Mouse (Mus musculus) left cerebral cortex, adult 18-20 months (tissue): Measurements from ENCODE around the gene Csmd2. TPM values are rescaled to one million over a fixed set of nuclear protein-coding genes. Genes with fewer than 3 reads are reported as not detected.
A peak's percentile ranks its signal among the peaks of the same experiment; 100 is the strongest.
"Not testable (repeated sequence)": the region's sequence is repeated elsewhere in the genome, so short reads cannot be mapped to it uniquely, and the experiment has no call there.

Experiments
- DNase-seq, 2 experiments: peaks; one replicate each; pipeline ENCODE4 v3.0.0; 2021 to 2022; ENCODE audit warnings: low spot score in 2 of 2, mixed read lengths in 1 of 2
- total RNA-seq, 2 experiments: library from RNA; stranded (reverse); gene quantifications; 2 replicates each; pipeline ENCODE4 v1.2.3; 2021

The Csmd2 gene
- total RNA-seq, 2 experiments from 2014 or later: 42.9 to 48.6 TPM

GRCm38 (mm10) chr4:128468040-128468439 is 480.4 kb downstream of the Csmd2 start:
- DNase-seq: no peak

GRCm38 (mm10) chr4:128476249-128476648 is 488.6 kb downstream of the Csmd2 start:
- peak in 1 of 2 experiments; percentile 19 for DNase-seq

DNA sequence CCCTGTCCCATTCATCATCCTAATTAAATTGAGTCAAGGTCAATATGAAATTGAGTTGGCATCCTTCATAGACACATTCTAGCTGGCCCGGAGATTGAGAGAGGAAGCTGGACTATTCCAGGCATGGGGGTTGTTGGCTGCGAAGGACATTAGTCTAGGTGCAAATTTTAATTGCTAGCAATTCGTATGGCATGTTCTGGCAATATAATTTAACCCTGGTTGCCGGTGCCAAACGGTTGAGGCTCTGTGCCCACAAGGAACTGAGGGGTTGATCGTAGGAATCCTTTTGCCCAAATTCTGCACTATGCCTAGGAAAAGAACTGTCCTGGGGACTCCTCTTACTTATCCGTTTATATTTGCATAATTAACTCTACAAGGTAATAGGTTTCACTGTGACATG is 496.2 kb downstream of the Csmd2 start:
- DNase-seq: no peak

DNA sequence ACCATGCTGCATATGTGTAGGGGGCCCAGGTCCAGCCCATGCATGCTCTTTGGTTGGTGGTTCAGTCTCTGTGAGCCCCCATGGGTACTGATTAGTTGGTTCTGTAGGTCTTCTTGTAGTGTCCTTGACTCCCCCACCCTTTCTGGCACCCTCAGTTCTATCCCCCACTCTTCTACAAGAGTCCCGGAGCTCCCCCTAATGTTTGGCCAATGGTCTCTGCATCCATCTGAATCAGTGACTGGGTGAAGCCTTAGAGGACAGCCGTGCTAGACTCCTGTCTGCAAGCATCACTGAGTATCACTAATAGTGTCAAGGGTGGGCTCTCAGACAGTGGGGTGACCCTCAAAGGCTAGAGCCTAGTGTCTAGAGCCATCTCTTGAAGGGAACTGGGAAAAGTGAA is 497.0 kb downstream of the Csmd2 start:
- no peak for DNase-seq

DNA sequence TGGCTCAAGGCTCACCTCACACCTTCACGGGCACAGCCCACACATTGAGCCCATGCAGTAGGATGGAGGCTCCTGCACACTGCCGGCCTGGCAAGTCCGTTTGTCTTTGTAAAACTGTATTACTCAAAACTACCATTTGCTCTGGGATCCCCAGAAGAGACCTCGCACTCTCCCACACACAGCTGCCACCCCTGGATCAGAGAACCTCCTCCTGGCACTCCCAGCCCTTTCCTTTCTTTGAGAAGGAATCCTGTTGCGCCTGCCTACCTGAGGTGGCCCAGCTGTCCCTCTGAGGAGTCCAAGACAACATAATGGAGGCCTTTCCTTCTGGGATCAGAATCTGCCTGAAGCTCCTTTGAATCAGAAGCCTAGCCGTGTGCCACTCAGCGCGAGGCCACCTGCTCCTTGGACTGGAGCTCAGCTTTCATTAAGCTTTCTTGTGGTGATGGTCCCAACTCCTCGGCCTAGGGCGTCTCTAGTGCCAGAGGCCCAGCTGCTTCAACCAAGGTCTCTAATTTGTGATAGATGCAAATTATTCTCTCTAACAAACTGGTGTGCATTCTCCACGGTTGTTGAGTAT is 502.0 kb downstream of the Csmd2 start:
- DNase-seq: peak; percentile 26 to 38

GRCm38 (mm10) chr4:128492055-128492454 is 504.4 kb downstream of the Csmd2 start:
- no peak for DNase-seq

DNA sequence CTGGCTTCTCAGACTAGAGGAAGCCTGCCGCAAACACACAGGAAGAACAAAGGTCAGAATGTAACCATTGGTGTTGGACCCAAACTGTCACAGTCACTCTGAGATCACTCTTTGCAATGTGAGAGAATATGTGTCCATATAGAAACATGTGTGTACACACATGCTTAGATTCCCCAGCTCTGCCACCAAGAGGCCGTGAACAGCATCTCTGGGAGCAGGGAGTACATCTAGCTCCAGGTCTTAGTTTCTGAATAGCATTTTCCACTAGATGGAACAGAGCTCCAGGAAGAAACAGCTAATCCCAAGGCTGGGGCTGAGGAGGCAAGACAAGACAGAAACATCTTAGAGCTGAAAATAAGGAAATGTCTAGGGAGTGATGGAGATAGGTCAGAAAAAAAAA is 512.3 kb downstream of the Csmd2 start:
- DNase-seq: no peak

GRCm38 (mm10) chr4:128506878-128507277 is 519.2 kb downstream of the Csmd2 start:
- DNase-seq: no peak

DNA sequence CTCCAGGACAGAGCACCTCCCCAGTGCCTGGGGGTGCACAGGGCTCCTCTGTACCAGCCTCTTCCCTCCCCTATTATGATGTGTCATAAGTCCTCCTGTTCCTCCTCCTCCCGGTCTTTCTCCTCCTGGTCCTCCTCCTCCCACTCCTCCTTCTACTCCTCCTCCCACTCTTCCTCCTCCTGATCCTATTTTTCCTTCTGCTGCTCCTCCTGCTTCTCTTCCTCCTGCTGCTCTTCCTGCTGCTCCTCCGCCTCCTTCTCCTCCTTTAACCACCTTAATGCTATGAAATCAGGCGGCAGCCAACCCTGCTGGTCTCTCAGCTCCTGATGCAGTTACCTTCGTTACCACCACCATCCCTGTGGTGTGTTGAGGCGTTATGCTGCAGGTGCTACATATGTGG is 522.2 kb downstream of the Csmd2 start:
- DNase-seq: peak; percentile 10 to 30

DNA sequence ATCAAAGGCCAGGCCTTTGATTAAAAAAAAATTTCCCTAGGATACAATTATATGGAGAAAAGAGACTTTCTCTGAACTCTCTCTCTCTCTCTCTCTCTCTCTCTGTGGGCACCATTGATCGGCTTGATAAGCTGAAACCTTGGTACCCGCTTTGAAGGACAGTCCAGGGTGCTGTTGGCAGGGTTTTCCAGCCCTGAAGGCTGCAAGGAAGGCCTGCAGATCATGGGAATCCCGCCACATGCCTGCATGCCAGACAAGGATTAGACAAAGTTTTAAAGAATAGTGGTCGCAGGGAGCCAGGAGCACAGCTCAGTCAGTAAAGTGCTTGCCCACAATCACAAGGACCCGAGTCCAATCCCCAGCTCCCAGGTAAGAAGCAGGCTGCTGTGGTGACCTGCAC is 526.8 kb downstream of the Csmd2 start:
- no peak for DNase-seq

GRCm38 (mm10) chr4:128521276-128521675 is 533.6 kb downstream of the Csmd2 start:
- no peak for DNase-seq

DNA sequence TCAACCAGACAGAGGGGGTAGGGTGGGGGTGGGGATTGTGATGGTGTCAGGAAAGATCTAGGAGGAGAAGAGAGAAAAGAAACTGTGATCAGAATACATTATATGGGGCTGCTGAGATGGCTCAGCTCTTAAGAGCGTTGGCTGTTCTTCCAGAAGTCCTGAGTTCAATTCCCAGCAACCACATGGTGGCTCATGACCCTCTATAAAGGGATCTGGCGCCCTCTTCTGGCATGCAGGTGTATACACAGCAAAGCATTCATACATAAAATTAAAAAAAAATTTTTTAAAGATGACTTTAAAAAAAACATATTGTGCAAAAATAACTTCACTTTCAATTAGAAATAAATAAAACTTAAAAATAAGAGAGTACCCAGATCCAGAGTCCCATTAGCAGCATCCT is 555.7 kb downstream of the Csmd2 start:
- peak in 1 of 2 experiments; percentile 56 for DNase-seq

DNA sequence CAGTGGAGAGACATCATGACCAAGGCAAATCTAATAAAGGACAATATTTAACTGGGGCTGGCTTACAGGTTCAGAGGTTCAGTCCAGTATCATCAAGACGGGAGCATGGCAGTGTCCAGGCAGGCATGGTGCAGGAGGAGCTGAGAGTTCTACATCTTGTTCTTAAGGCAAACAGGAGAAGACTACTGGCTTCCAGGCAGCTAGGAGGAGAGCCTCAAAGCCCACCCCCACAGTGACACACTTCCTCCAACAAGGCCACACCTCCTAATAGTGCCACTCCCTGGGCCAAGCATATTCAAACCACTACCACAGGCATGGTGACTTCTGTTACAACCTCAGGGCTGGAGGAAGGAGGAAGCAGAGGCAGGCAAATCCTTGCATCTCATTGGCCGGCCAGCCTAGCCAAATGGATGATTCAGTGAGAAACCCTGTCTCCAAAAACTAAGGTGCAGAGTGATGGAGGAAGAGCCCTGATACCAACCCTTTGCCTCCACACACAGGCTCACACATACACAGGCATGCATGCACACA is 556.4 kb downstream of the Csmd2 start:
- DNase-seq: not testable (repeated sequence)

GRCm38 (mm10) chr4:128550756-128551155 is 563.1 kb downstream of the Csmd2 start:
- DNase-seq: no peak

DNA sequence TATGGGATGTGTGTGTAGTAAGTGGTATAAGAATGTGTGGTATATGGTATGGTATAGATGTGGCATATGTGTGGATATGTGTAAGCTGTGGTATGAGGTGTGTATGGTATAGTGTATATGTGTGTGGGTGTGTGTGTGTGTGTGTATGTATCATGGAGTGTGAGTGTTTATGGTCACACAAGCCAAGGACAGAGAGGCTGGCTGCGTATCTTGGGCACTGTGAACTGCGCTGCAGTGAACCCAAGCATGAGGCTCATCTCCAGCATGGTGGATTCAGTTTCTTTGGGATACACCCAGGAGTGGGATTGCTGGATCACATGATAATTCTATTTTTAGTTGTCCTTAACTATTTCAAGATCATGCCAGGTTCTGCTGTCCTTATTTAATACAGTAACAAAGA is 566.5 kb downstream of the Csmd2 start:
- no peak for DNase-seq

DNA sequence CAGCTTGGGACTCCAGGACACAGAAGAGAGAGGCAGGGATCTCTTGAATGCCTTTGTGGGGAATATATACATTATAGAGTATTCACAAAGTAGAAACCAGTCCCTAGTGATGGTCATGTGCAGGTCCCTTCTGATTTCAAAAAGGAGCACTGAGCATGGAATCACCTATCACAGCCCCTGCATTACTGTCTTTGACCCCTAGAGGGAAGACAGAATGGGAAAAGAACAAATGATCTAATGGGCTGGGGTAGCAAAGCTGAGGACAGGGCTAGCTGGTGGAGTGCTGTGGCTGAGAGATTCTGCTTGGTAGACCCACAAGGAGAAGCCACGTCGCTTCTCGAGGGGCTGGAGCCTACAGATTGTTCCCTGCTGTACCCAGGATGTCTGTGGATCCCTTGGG is 572.7 kb downstream of the Csmd2 start:
- no peak for DNase-seq

DNA sequence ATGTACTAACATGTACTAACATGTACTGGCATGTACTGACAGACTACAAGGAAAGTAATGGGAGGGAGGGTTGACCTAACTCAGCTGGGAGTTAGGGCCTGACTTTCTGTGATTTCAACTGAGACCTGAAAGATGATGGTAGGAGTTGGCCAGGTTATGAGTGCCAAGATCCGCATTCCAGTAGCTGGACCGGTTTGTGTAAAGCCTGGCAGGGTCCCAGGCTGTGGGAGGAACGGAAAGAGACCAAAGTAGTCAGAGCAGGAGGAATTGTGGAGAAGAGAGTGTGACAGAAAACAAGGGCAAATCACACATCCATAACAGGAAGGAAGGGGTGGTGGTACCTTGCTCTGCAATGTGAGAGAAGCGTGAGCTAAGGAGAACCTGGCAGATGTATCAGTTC is 588.2 kb downstream of the Csmd2 start:
- no peak for DNase-seq

DNA sequence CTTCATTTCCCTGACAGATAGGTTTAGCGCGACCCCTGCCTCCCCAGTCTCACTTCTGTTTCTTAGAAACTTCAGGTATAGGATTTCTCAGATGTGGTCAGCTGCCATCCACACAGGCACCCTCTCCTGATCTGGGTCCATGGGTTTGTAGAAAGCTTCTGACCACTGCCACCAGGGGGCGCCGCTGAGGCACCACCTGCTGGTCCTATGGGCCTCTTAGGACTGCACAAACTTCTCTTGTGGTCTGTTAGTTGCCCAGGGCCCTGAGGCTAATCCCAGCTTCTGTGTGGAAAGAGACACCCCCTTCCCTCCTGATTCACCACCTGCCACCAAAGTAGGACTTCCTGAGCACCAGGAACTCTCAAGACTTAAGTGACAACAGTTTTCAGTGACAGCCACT is 591.5 kb downstream of the Csmd2 start:
- no peak for DNase-seq

DNA sequence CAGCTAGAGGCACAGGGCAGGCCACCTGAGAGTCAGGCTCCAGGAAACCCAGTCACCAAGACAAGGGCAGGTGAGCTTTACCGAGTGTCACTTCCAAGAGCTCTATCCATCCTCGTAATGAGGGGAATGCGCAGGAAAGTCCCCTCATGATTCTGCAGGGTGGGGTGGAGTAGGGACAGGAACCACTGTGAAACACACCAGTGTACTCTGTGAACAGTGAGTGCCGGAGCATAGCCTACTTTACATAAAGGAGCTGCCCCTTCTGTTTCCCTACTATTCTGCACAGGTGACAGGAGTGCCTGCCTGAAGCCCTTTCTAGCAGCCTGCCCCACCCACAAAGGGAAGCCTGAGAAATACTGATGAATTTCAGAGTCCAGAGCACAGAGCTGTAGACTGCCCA is 605.6 kb downstream of the Csmd2 start:
- no peak for DNase-seq

- DNase-seq: no peak
These were observed 606.4 kb downstream of the Csmd2 start for GRCm38 (mm10) chr4:128594062-128594461.

DNA sequence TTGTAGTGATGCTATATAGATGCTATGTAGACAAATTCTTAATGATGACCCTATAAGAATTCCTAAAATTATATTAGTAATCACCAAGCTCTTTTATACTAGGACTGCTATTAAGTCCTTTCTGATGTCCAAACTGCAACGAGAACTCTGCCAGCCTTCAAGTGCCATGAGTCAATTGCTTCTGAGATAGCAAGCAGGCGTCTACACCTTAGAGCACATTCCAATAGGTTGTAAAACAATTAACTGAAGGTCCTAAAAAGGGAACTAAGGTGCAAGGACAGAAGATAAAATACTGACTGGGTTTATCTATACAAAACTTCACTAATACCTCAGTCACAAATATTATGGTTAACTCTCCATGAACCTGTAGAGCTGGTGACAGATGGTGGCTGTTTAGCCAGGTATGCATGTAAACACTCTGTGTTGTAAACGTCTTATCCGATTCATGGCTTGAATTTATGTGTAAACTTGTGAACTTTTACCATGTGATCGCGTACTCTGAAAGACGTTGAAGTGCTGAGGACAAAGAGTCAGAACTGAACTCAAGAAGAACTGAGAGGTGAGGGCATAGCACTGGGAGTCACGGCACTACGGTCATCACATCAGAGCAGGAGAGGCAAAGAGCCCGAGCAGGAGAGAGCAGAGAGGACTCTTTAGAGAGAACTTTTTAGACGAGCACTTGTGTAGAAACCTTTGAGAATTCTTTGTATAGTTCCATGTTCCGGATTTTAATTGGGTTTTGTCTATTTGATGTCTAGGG is 610.3 kb downstream of the Csmd2 start:
- no peak for DNase-seq

DNA sequence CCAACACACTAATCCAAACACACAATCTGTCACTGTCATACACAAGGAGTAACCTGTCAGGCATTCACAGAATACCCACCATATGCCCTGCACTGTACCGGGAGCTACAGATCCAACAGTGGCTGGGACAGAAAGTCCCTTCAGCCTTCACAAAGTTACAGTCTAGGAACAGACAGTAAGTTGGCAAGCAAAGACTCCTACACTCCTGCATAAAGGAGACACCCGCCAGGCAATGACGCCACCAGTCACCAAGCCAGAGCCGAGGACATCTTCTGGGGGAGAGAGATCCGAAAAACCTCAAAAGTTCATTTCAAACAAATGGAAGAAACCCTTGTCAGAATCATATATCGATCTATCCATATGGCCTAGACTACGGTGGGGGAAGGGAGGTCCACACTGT is 618.9 kb downstream of the Csmd2 start:
- DNase-seq: peak; percentile 49 to 50

GRCm38 (mm10) chr4:128607661-128608060 is 620.0 kb downstream of the Csmd2 start:
- peak in 1 of 2 experiments; percentile 40 for DNase-seq
